Mouse (Mus musculus) neutrophil, adult 59 days (primary cell): ENCODE data around the gene Dst. TPM values are rescaled to one million over a fixed set of nuclear protein-coding genes. Genes with fewer than 3 reads are reported as not detected.

Experiments used
- total RNA-seq, 2 experiments: library from RNA; stranded (reverse); gene quantifications; 1 replicate in 1 of 2; 2 replicates in 1 of 2; pipeline ENCODE4 v1.2.4; 2023

Gene Dst
- total RNA-seq: 1 to 10 TPM in 1 of 2 experiments, under 1 TPM in 1; 0.64 to 1.6 TPM

GRCm38 (mm10) chr1:33908191-33908962, at the start of gene Dst:
Gene Dst, plus strand, starts transcription at chr1:33908225.

GRCm38 (mm10) chr1:33907421-33908190, 419 bp upstream of the Dst start, which contains the start of gene Bend6:
Gene Bend6, minus strand, starts transcription at chr1:33907816.

Other genes starting within 250 kb of the Dst start
- gene Prim2, start 238.4 kb upstream of the Dst start, total RNA-seq: 10 to 100 TPM; 18.8 to 22.4 TPM
- gene Rab23, start 188.3 kb upstream of the Dst start, total RNA-seq: 1 to 10 TPM; 6.4 to 9.9 TPM
- gene Bag2, start 150.4 kb upstream of the Dst start, total RNA-seq: 1 to 10 TPM; 1.5 to 3.3 TPM
- 10 to 100 TPM; 12.9 to 21.5 TPM for gene Zfp451, start 93.6 kb upstream of the Dst start, total RNA-seq
- not detected for gene Bend6, start 409 bp upstream of the Dst start, total RNA-seq